Mouse (Mus musculus): ENCODE results near the gene Scn9a. TPM values are rescaled to one million over a fixed set of nuclear protein-coding genes. Genes with fewer than 3 reads are reported as not detected.
A peak's percentile ranks its signal among the peaks of the same experiment; 100 is the strongest.

Gene Scn9a
- total RNA-seq, 1 experiment = 0.80 TPM

DNA sequence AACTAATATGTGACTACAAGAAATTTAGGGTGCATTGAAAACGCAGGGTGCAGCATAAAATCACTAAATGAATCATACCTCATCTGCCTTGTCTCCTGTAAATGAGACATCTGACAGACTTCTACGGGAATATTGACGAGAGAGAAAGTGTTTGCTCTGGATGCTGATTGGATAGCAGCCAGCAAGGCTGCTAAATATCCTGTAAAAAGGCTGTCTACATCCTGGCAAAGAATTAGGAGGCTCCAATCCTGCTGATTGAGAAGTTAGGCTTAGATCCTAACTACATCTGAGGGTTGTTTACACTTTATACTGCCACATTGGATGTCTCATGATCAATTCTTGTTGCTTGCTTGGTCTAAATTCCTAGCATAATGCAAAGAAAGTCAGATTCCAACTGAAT lies 44.6 kb downstream of the Scn9a start:
- no peak overlapping the region for H3K27ac ChIP-seq (ENCODE audit: insufficient read depth, low read depth, low read length, poor library complexity, severe bottlenecking)
- in situ Hi-C loops (cut with MboI; ENCODE audit: low sequenced_read_pairs in 2 of 2, unreplicated experiment in 2 of 2) = no loop called here
- no peak for TF ChIP-seq CHD2 (IDR thresholded peaks at IDR 0.05; ENCODE audit: low read depth, low read length)
- TF ChIP-seq ZNF384 (IDR thresholded peaks at IDR 0.05; ENCODE audit: low read depth, low read length) = no peak
- no peak for TF ChIP-seq MAFK (IDR thresholded peaks at IDR 0.05; ENCODE audit: insufficient read depth, low read depth, low read length)
- no peaks in the 10 kb centered on the region for H3K36me3 ChIP-seq (ENCODE audit: control insufficient read depth, insufficient read depth, low read length, poor library complexity, severe bottlenecking)
- DNase-seq (ENCODE audit: low read depth, low spot score) = no peak
- no peak overlapping the region for H3K9ac ChIP-seq (ENCODE audit: insufficient read depth, low read depth, low read length, poor library complexity, severe bottlenecking)
- no peaks in the 10 kb centered on the region for H3K4me1 ChIP-seq (ENCODE audit: control insufficient read depth in 2 of 2, insufficient read depth in 2 of 2, low read length in 2 of 2, poor library complexity in 1 of 2)
- no peak overlapping the region for H3K4me3 ChIP-seq (ENCODE audit: insufficient read depth in 1 of 2, low read depth in 1 of 2, low read length in 2 of 2, poor library complexity in 1 of 2, severe bottlenecking in 1 of 2)
- no peaks in the 10 kb centered on the region for H3K9me3 ChIP-seq (ENCODE audit: control insufficient read depth, insufficient read depth, low read depth, low read length)

DNA sequence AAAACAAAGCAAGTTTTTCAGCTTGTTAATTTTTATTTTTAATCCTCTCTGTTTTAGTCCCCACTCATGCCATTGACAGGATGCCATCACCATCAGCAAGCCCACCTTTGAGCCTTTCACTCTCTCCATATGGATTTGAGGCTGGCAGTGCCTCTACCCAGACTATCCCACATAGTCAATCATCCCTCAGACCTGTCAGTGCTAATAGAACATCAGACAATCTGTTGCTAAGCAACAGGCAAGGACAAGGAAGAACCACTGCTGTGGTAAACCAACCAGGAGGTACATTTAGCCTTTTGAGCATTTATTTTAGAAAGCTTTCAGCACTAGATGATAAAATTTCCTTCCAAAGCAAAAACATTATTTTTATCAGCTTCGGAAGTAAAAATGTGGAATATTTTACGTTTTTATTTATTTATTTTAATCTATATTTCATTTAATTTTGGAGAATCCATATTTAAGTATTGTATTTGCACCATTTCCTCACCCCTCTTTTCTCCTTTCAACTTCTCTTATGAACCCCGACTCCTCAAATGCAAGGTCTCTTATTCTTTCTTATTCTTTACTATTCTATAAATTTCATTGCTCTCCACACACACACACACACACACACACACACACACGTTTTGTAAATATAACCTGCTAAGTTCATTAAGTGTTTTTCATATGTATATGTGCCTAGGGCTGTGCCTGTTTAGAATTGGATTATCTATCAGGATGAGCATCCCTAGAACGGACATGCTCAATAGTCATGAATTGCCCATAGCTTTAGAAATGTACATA lies 54.5 kb downstream of the Scn9a start:
- no peaks in the 10 kb centered on the region for H3K36me3 ChIP-seq (ENCODE audit: control insufficient read depth, insufficient read depth, low read length, poor library complexity, severe bottlenecking)
- H3K9me3 ChIP-seq (ENCODE audit: control insufficient read depth, insufficient read depth, low read depth, low read length) = no peaks in the 10 kb centered on the region
- TF ChIP-seq ZNF384 (IDR thresholded peaks at IDR 0.05; ENCODE audit: low read depth, low read length) (no peak), MAFK (IDR thresholded peaks at IDR 0.05; ENCODE audit: insufficient read depth, low read depth, low read length) (no peak), ZC3H11A (IDR thresholded peaks at IDR 0.05; ENCODE audit: borderline replicate concordance, low read depth, low read length) (no peak), HCFC1 (IDR thresholded peaks at IDR 0.05; ENCODE audit: borderline replicate concordance, insufficient read depth, low read length) (no peak), CHD2 (IDR thresholded peaks at IDR 0.05; ENCODE audit: low read depth, low read length) (no peak)
- H3K27ac ChIP-seq (ENCODE audit: insufficient read depth, low read depth, low read length, poor library complexity, severe bottlenecking) = no peak overlapping the region
- H3K9ac ChIP-seq (ENCODE audit: insufficient read depth, low read depth, low read length, poor library complexity, severe bottlenecking) = no peak overlapping the region
- H3K4me1 ChIP-seq (ENCODE audit: control insufficient read depth in 2 of 2, insufficient read depth in 2 of 2, low read length in 2 of 2, poor library complexity in 1 of 2) = no peaks in the 10 kb centered on the region
- DNase-seq (ENCODE audit: low read depth, low spot score) = no peak
- no peak overlapping the region for H3K4me3 ChIP-seq (ENCODE audit: insufficient read depth in 1 of 2, low read depth in 1 of 2, low read length in 2 of 2, poor library complexity in 1 of 2, severe bottlenecking in 1 of 2)
- in situ Hi-C loops (cut with MboI; ENCODE audit: low sequenced_read_pairs in 2 of 2, unreplicated experiment in 2 of 2) = no loop called here

DNA sequence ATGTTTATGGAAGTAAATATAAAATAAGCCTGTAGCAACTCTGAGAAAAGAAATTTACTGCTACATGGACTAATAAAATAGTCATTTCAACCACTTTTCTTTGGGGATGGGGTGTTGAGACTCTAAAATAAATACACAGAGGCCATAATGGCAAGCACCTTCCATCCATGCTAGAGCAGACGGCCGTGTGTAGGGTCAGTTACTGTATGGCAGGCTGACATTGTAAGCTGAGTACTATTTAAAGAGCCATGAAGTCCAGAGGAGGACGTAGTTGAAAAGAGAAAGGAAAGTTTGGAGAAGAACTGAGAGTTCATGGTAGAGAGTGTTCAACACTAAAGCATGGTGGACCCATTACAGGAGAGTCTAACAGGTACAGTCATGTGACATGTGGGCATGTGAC lies 86.5 kb downstream of the Scn9a start:
- Histone ChIP-seq H3K9ac (ENCODE audit: insufficient read depth, low read depth, low read length, poor library complexity, severe bottlenecking) (no peak overlapping the region), H3K36me3 (ENCODE audit: control insufficient read depth, insufficient read depth, low read length, poor library complexity, severe bottlenecking) (no peaks in the 10 kb centered on the region), H3K4me1 (ENCODE audit: control insufficient read depth in 2 of 2, insufficient read depth in 2 of 2, low read length in 2 of 2, poor library complexity in 1 of 2) (no peaks in the 10 kb centered on the region), H3K27ac (ENCODE audit: insufficient read depth, low read depth, low read length, poor library complexity, severe bottlenecking) (no peak overlapping the region), H3K4me3 (ENCODE audit: insufficient read depth in 1 of 2, low read depth in 1 of 2, low read length in 2 of 2, poor library complexity in 1 of 2, severe bottlenecking in 1 of 2) (no peak overlapping the region), H3K9me3 (ENCODE audit: control insufficient read depth, insufficient read depth, low read depth, low read length) (no peaks in the 10 kb centered on the region)
- DNase-seq (ENCODE audit: low read depth, low spot score) = no peak
- in situ Hi-C loops (cut with MboI; ENCODE audit: low sequenced_read_pairs in 2 of 2, unreplicated experiment in 2 of 2) = no loop called here
- TF ChIP-seq MAFK (IDR thresholded peaks at IDR 0.05; ENCODE audit: insufficient read depth, low read depth, low read length) (0 out of 2 replicates have a peak, but pooled peaks have one; percentile 86), ZC3H11A (IDR thresholded peaks at IDR 0.05; ENCODE audit: borderline replicate concordance, low read depth, low read length) (no peak)

DNA sequence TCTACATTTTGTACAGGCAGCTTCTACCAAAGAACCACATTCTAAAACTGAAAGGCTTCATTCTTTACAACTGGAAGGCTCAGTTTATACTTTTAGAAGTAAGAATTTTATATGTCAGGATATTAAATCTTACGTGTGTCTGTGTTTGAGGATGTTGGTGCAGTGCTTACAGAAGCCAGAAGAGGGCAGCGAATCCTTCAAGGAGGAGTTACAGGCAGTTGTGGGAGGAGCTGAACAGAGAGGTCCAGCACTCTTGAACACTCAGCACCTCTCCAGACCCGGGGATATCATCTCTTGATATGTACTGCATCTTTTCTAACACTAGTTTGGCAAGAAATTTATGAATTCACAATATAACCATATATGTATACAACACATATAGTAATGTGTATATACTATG lies 114.8 kb downstream of the Scn9a start:
- TF ChIP-seq HCFC1 (IDR thresholded peaks at IDR 0.05; ENCODE audit: borderline replicate concordance, insufficient read depth, low read length) (no peak), ZC3H11A (IDR thresholded peaks at IDR 0.05; ENCODE audit: borderline replicate concordance, low read depth, low read length) (peak; percentile 45; the same call in 1 of the 2 replicates), ZNF384 (IDR thresholded peaks at IDR 0.05; ENCODE audit: low read depth, low read length) (no peak)
- Histone ChIP-seq H3K9ac (ENCODE audit: insufficient read depth, low read depth, low read length, poor library complexity, severe bottlenecking) (no peak overlapping the region), H3K9me3 (ENCODE audit: control insufficient read depth, insufficient read depth, low read depth, low read length) (no peaks in the 10 kb centered on the region), H3K4me3 (ENCODE audit: insufficient read depth in 1 of 2, low read depth in 1 of 2, low read length in 2 of 2, poor library complexity in 1 of 2, severe bottlenecking in 1 of 2) (no peak overlapping the region), H3K4me1 (ENCODE audit: control insufficient read depth in 2 of 2, insufficient read depth in 2 of 2, low read length in 2 of 2, poor library complexity in 1 of 2) (no peaks in the 10 kb centered on the region), H3K36me3 (ENCODE audit: control insufficient read depth, insufficient read depth, low read length, poor library complexity, severe bottlenecking) (no peaks in the 10 kb centered on the region), H3K27ac (ENCODE audit: insufficient read depth, low read depth, low read length, poor library complexity, severe bottlenecking) (no peak overlapping the region)
- peak; percentile 35 for DNase-seq (ENCODE audit: low read depth, low spot score)
- in situ Hi-C loops (cut with MboI; ENCODE audit: low sequenced_read_pairs in 2 of 2, unreplicated experiment in 2 of 2) = loop anchor here in 1 of 2 experiments (10.0 kb wide), 1 partner anchor 125 kb away; no protein-coding TSS in a partner anchor

DNA sequence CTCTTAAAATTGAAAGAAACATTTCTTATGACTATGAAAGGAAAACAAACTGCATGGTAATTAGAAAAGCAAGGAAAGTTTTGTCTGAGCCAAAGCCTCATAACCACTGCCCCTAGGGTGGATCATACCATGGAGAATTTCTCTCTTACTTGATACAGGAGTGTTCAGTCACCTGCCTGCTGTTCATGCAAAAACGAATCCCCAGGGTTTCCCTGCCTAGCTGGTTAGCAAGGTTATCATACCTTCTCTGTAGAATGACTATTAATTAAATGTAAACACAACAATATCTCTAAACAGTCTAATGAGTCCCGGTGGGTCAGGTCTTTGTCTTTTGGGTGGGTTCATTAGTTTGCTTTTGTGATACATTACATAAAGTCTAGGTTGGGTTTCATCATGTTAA lies 123.3 kb downstream of the Scn9a start:
- DNase-seq (ENCODE audit: low read depth, low spot score) = no peak
- no peaks in the 10 kb centered on the region for H3K36me3 ChIP-seq (ENCODE audit: control insufficient read depth, insufficient read depth, low read length, poor library complexity, severe bottlenecking)
- no peak overlapping the region for H3K27ac ChIP-seq (ENCODE audit: insufficient read depth, low read depth, low read length, poor library complexity, severe bottlenecking)
- H3K9me3 ChIP-seq (ENCODE audit: control insufficient read depth, insufficient read depth, low read depth, low read length) = no peaks in the 10 kb centered on the region
- TF ChIP-seq ZNF384 (IDR thresholded peaks at IDR 0.05; ENCODE audit: low read depth, low read length) (no peak), MAFK (IDR thresholded peaks at IDR 0.05; ENCODE audit: insufficient read depth, low read depth, low read length) (no peak), HCFC1 (IDR thresholded peaks at IDR 0.05; ENCODE audit: borderline replicate concordance, insufficient read depth, low read length) (no peak), ZC3H11A (IDR thresholded peaks at IDR 0.05; ENCODE audit: borderline replicate concordance, low read depth, low read length) (no peak), CHD2 (IDR thresholded peaks at IDR 0.05; ENCODE audit: low read depth, low read length) (no peak)
- no peaks in the 10 kb centered on the region for H3K4me1 ChIP-seq (ENCODE audit: control insufficient read depth in 2 of 2, insufficient read depth in 2 of 2, low read length in 2 of 2, poor library complexity in 1 of 2)
- in situ Hi-C loops (cut with MboI; ENCODE audit: low sequenced_read_pairs in 2 of 2, unreplicated experiment in 2 of 2) = no loop called here
- no peak overlapping the region for H3K4me3 ChIP-seq (ENCODE audit: insufficient read depth in 1 of 2, low read depth in 1 of 2, low read length in 2 of 2, poor library complexity in 1 of 2, severe bottlenecking in 1 of 2)
- no peak overlapping the region for H3K9ac ChIP-seq (ENCODE audit: insufficient read depth, low read depth, low read length, poor library complexity, severe bottlenecking)

All from ES-E14 (cell line).